Mouse (Mus musculus): Measurements from ENCODE around the gene Vmn2r44.
"Not testable (repeated sequence)": the region's sequence is repeated elsewhere in the genome, so short reads cannot be mapped to it uniquely, and the experiment has no call there.

The Vmn2r44 gene

GRCm38 (mm10) chr7:8383233-8383632, at the start of gene Vmn2r44:
Gene Vmn2r44 (minus strand): TSS chr7:8383333.
- in situ Hi-C loops (cut with MboI; ENCODE audit: low sequenced_read_pairs) = not testable (repeated sequence)

- in situ Hi-C loops (cut with MboI; ENCODE audit: low sequenced_read_pairs) = not testable (repeated sequence)
Measured at GRCm38 (mm10) chr7:8357879-8358278, 25.3 kb downstream of the Vmn2r44 start.

Data from CH12F3 (cell line).